Mouse (Mus musculus) ES-E14 (cell line): Measurements from ENCODE around the gene Hacd1.

Experiments used
- CHD2 ChIP-seq: IDR thresholded peaks from 2 replicates; pipeline ENCODE4 v1.6.1; 2014; ENCODE audit warnings: mild to moderate bottlenecking, low read depth, low read length, inconsistent platforms
- HCFC1 ChIP-seq: IDR thresholded peaks from 2 replicates; pipeline ENCODE4 v1.6.1; 2012; ENCODE audit warnings: low read length, inconsistent platforms, borderline replicate concordance; ENCODE audit not compliant: insufficient read depth
- MAFK ChIP-seq: IDR thresholded peaks from 2 replicates; pipeline ENCODE4 v1.6.1; 2014; ENCODE audit warnings: mild to moderate bottlenecking, low read depth, low read length, inconsistent platforms; ENCODE audit not compliant: insufficient read depth
- ZC3H11A ChIP-seq: IDR thresholded peaks from 2 replicates; pipeline ENCODE4 v1.6.1; 2012; ENCODE audit warnings: low read depth, mild to moderate bottlenecking, inconsistent platforms, low read length, borderline replicate concordance
- ZNF384 ChIP-seq: IDR thresholded peaks from 2 replicates; pipeline ENCODE4 v1.6.1; 2012; ENCODE audit warnings: low read depth, low read length, inconsistent platforms

GRCm38 (mm10) chr2:14069027-14069426, 13.1 kb upstream of the Hacd1 start:
- TF ChIP-seq CHD2 = no peak
- TF ChIP-seq HCFC1 = no peak
- TF ChIP-seq MAFK = no peak
- no peak for TF ChIP-seq ZC3H11A
- TF ChIP-seq ZNF384 = no peak
